Mouse (Mus musculus): ENCODE results near the gene Lrrc40.

DNA sequence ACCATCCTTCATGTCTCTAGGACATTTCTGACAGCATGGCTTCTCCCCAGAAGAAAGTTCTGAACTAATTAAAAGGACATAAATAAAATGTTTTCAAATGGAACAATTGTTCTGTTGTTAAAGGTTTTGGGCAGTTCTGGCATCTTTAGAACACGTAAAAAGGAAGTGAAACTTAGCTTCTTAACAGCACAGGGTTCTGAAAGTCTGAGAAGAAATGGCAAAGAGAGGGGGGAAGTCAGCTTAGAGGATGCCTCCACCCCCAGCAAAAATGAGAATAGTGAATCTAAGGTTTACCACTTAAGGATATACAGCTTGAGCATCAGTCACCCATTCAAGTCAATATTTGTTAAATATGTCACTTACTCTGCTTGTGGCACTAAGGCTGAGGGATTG, 40.9 kb downstream of the Lrrc40 start:
- no peak for TF ChIP-seq POLR2A (IDR thresholded peaks at IDR 0.05; ENCODE audit: control insufficient read depth in 1 of 2, insufficient read depth in 1 of 2, low read depth in 1 of 2, low read length in 2 of 2, poor library complexity in 1 of 2)
- no peak for TF ChIP-seq KAT2A (conservative IDR thresholded peaks at IDR 0.05; ENCODE audit: low read depth, low read length)
- no peak for TF ChIP-seq CTCF (IDR thresholded peaks at IDR 0.05 in 2 of 3, conservative IDR thresholded peaks at IDR 0.05 in 1 of 3; ENCODE audit: control insufficient read depth in 1 of 3, insufficient read depth in 1 of 3, low read depth in 2 of 3, low read length in 3 of 3, poor library complexity in 1 of 3, severe bottlenecking in 1 of 3)
- TF ChIP-seq ZNF384 (IDR thresholded peaks at IDR 0.05; ENCODE audit: low read depth, low read length): no peak
- no peak for TF ChIP-seq USF2 (IDR thresholded peaks at IDR 0.05; ENCODE audit: borderline replicate concordance in 1 of 2, insufficient read depth in 1 of 2, low read depth in 1 of 2, low read length in 2 of 2)
- TF ChIP-seq USF1 (IDR thresholded peaks at IDR 0.05; ENCODE audit: low read depth, low read length): no peak
- no peak for TF ChIP-seq TAL1 (IDR thresholded peaks at IDR 0.05; ENCODE audit: low read length)
- TF ChIP-seq UBTF (IDR thresholded peaks at IDR 0.05; ENCODE audit: borderline replicate concordance, insufficient read depth, low read depth, low read length): no peak
- no peak for TF ChIP-seq RCOR1 (IDR thresholded peaks at IDR 0.05; ENCODE audit: low read depth, low read length)
